Mouse (Mus musculus) ES-E14 (cell line): ENCODE results near the gene Dpp3. TPM values are rescaled to one million over a fixed set of nuclear protein-coding genes. Genes with fewer than 3 reads are reported as not detected.

Source experiments
- DNase-seq: peaks from one replicate; pipeline ENCODE4 v3.0.0-alpha.2; 2013; ENCODE audit warnings: low read depth, low spot score
- H3K27ac ChIP-seq: 2 replicates; pipeline ENCODE4 v1.5.1; 2012; ENCODE audit warnings: low read depth, mild to moderate bottlenecking, low read length, moderate library complexity, mixed read lengths; ENCODE audit not compliant: poor library complexity, insufficient read depth, severe bottlenecking
- H3K36me3 ChIP-seq: 2 replicates; pipeline ENCODE4 v1.6.1; 2012; ENCODE audit warnings: mild to moderate bottlenecking, low read length, moderate library complexity, mixed read lengths; ENCODE audit not compliant: control insufficient read depth, poor library complexity, insufficient read depth, severe bottlenecking
- H3K4me1 ChIP-seq, 2 experiments: fragments of 150-350 bp in 1 of 2; sonication (generic) in 1 of 2; 2 replicates each; pipeline ENCODE4 v1.6.1; 2012; ENCODE audit warnings: low read length in 2 of 2, mild to moderate bottlenecking in 1 of 2, mixed read lengths in 1 of 2; ENCODE audit not compliant: control insufficient read depth in 2 of 2, insufficient read depth in 2 of 2, poor library complexity in 1 of 2
- H3K4me3 ChIP-seq, 2 experiments: fragments of 150-350 bp in 1 of 2; sonication (generic) in 1 of 2; 2 replicates each; pipeline ENCODE4 v1.5.1; 2012; ENCODE audit warnings: low read length in 2 of 2, low read depth in 1 of 2, mild to moderate bottlenecking in 1 of 2, mixed read lengths in 1 of 2; ENCODE audit not compliant: insufficient read depth in 1 of 2, poor library complexity in 1 of 2, severe bottlenecking in 1 of 2
- H3K9ac ChIP-seq: 2 replicates; pipeline ENCODE4 v1.6.1; 2012; ENCODE audit warnings: low read depth, mild to moderate bottlenecking, low read length, mixed read lengths; ENCODE audit not compliant: poor library complexity, insufficient read depth, severe bottlenecking
- H3K9me3 ChIP-seq: fragments of 150-350 bp; sonication (generic); 2 replicates; pipeline ENCODE4 v1.6.1; 2012; ENCODE audit warnings: low read depth, mild to moderate bottlenecking, low read length; ENCODE audit not compliant: control insufficient read depth, insufficient read depth
- CHD2 ChIP-seq: IDR thresholded peaks from 2 replicates; pipeline ENCODE4 v1.6.1; 2014; ENCODE audit warnings: mild to moderate bottlenecking, low read depth, low read length, inconsistent platforms
- HCFC1 ChIP-seq: IDR thresholded peaks from 2 replicates; pipeline ENCODE4 v1.6.1; 2012; ENCODE audit warnings: low read length, inconsistent platforms, borderline replicate concordance; ENCODE audit not compliant: insufficient read depth
- MAFK ChIP-seq: IDR thresholded peaks from 2 replicates; pipeline ENCODE4 v1.6.1; 2014; ENCODE audit warnings: mild to moderate bottlenecking, low read depth, low read length, inconsistent platforms; ENCODE audit not compliant: insufficient read depth
- ZC3H11A ChIP-seq: IDR thresholded peaks from 2 replicates; pipeline ENCODE4 v1.6.1; 2012; ENCODE audit warnings: low read depth, mild to moderate bottlenecking, inconsistent platforms, low read length, borderline replicate concordance
- ZNF384 ChIP-seq: IDR thresholded peaks from 2 replicates; pipeline ENCODE4 v1.6.1; 2012; ENCODE audit warnings: low read depth, low read length, inconsistent platforms
- in situ Hi-C, 2 experiments: fragments of 600-800 bp; cut with MboI; formaldehyde crosslinking; loops; one replicate each; pipeline ENCODE4 v1.15.1; 2025; ENCODE audit warnings: low sequenced_read_pairs in 2 of 2, inconsistent platforms in 1 of 2; ENCODE audit not compliant: unreplicated experiment in 2 of 2
- total RNA-seq: library from RNA; depleted of rRNA; stranded (reverse); fragments of 300-350 nt; gene quantifications from 2 replicates; pipeline ENCODE4 v1.2.3, GENCODE M21; 2012

Gene Dpp3
- total RNA-seq, 1 experiment = 126 TPM

DNA sequence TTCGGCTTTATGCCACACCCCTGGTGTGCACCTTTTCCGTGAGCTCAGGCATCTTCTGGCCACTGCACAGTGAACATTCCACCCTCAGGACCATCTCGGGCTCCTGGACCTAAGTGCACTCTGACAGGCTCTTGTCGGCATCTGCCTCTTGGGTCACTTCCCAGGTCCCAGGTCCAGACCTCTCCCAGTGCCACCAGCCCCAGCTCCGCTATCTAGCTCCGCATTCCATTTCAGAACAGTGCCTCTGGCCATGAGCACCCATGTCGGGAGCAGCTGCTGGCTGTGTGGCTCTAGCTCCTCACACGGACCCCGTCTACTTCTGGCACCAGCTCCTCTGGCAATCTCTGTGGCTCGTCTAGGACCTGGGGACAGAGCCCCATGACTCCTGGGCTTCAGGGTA, 38.3 kb downstream of the Dpp3 start:
- Histone ChIP-seq H3K4me1 (0 out of 4 replicates have a peak, but pooled peaks cover 0 to under 1% of the 10 kb centered on the region in 2 experiments), H3K9me3 (no peaks in the 10 kb centered on the region), H3K36me3 (peaks cover 3% of the 10 kb centered on the region; the same call in 1 of the 2 replicates), H3K9ac (no peak overlapping the region), H3K4me3 (no peak overlapping the region), H3K27ac (no peak overlapping the region)
- DNase-seq = no peak
- no peak for TF ChIP-seq ZNF384
- no peak for TF ChIP-seq ZC3H11A
- TF ChIP-seq MAFK = no peak
- TF ChIP-seq CHD2 = no peak
- TF ChIP-seq HCFC1 = no peak
- in situ Hi-C loops = no loop called here

DNA sequence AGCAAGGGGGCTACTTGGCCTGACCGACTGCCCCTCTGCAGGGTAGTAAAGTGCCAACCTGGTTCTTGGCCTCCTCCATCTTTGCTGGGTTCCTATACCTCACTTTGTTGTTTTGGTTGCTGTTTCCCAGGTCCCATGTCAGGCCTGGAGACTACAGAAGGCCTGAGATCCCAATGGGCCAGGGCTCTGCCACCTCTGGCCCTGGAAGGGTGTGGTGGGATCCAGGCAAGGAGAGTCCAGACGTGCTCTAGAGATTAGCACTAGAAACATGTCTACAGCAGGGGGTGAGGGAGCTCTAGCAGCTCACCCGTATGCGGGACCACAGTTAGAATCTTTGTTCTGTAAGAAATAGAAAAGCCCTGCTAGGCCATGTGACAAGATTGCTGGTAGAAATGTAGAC, 44.1 kb downstream of the Dpp3 start:
- in situ Hi-C loops = no loop called here
- TF ChIP-seq CHD2 (no peak), ZC3H11A (no peak), HCFC1 (no peak), MAFK (no peak), ZNF384 (no peak)
- peaks cover 4% of the 10 kb centered on the region; the same call in 1 of the 2 replicates for H3K36me3 ChIP-seq
- H3K4me1 ChIP-seq = peaks cover 0 to 6% of the 10 kb centered on the region in 2 experiments; a peak in 2 of 4 replicates
- no peaks in the 10 kb centered on the region for H3K9me3 ChIP-seq
- H3K4me3 ChIP-seq = no peak overlapping the region
- H3K27ac ChIP-seq = no peak overlapping the region
- DNase-seq = no peak
- H3K9ac ChIP-seq = no peak overlapping the region

DNA sequence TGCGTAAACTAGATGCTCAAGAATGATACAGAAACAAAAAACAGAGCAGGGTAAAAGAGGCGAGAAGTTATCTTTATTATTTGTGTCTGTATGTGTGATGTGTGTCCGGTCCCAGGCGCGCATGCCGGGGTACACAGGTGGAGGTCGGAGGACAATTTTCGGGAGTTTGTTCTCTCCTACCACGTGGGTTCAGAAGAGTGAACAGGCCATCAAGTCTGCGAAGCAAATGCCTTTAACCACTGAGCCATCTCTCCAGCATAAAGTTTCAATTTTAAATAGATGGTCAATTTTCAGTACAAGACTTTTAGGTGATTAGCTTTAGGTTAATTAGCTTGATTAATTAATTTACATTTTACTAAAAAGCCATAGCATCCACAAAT, 48.8 kb downstream of the Dpp3 start:
- DNase-seq = no peak

DNA sequence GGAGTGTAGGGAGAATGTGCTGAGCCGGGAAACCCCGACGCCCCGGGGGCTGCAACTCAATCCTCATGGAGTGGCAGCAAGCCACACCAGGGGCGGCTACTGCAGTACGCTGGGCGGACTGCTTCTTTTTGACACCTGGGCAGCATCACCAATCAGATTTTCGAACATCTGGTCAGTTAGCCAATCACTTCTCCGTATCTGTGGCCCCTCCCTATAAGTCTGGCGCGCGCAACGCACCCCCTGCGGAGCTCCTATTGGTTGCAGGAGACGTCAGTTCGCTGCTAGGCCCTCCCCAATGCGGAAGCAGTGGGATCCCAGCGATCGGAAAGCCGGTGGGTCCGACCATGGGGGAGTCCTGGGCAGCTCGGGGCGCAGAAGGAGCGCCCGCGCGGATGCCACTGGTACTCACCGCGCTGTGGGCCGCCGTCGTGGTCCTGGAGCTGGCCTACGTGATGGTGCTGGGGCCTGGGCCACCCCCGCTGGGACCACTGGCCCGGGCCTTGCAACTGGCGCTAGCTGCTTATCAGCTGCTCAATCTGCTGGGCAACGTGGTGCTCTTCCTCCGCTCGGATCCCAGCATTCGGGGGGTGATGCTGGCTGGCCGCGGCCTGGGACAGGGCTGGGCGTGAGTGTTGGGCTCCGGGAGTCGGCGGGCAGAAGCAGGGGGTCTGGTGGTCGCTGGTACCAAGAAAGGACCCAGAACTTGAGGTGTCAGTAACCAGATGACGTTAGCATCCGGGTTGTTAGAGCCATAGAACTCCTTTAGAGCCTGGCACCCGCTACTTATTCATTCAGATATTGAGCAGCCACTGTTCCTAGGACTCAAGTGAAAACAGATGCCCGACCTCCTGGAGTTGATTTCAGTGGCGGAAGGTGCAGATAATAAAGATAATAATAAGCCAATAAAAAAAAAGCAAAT, 49.4 kb downstream of the Dpp3 start, which contains the start of gene Zdhhc24:
Gene Zdhhc24 (plus strand): TSS at position 264 of the 919 bp plus-strand sequence.
- Histone ChIP-seq H3K9ac (peak within 1 kb of the TSS; percentile 92), H3K27ac (peak within 1 kb of the TSS; percentile 14; the same call in 1 of the 2 replicates), H3K4me3 (peak within 1 kb of the TSS; percentile 92 to 99), H3K36me3 (peaks cover 2% of the 10 kb centered on the region; the same call in 1 of the 2 replicates), H3K9me3 (no peaks in the 10 kb centered on the region), H3K4me1 (peaks cover 2 to 22% of the 10 kb centered on the region in 2 experiments; a peak in 3 of 4 replicates)
- peak; percentile 94 for DNase-seq
- TF ChIP-seq CHD2 (peak; percentile 83), MAFK (no peak)
- in situ Hi-C loops = no loop called here

More for the DNA sequence above, 48.8 kb downstream of the Dpp3 start:
- Histone ChIP-seq H3K9ac (peak overlapping the region; percentile 55; the same call in 1 of the 2 replicates), H3K36me3 (peaks cover 4% of the 10 kb centered on the region; the same call in 1 of the 2 replicates), H3K4me3 (peak overlapping the region; percentile 92 to 99), H3K27ac (no peak overlapping the region), H3K9me3 (no peaks in the 10 kb centered on the region), H3K4me1 (peaks cover 2 to 22% of the 10 kb centered on the region in 2 experiments; a peak in 3 of 4 replicates)
- no peak for TF ChIP-seq ZC3H11A
- no peak for TF ChIP-seq HCFC1
- no peak for TF ChIP-seq ZNF384
- no peak for TF ChIP-seq MAFK
- no peak for TF ChIP-seq CHD2
- in situ Hi-C loops = no loop called here

DNA sequence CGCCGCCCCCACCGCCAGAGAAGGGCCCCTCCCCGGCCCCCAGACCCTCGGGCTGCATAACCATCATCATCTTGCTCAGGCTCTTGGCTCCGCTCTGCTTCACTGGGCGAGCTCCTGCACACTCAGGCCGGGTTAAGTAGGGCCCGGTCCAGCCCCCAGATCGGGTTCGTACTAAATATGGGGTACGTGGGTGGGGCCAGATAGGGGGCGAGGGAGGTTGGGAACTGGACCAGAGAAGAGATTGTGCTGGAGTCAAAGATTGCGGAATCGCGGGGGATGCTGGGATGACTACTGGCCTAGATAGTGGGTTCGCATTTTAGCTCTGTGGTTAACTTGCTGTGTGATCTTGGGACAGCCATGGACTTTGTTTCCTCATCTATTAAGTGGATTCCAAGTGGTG, 50.3 kb downstream of the Dpp3 start, which contains the start of gene Actn3:
Gene Actn3 (minus strand): TSS at position 125 of the 400 bp plus-strand sequence.
- peak within 1 kb of the TSS; percentile 92 for H3K9ac ChIP-seq
- no peak for DNase-seq
- no peak for TF ChIP-seq ZNF384
- H3K27ac ChIP-seq = peak within 1 kb of the TSS; percentile 14; the same call in 1 of the 2 replicates
- H3K4me1 ChIP-seq = peaks cover 2 to 22% of the 10 kb centered on the region in 2 experiments; a peak in 3 of 4 replicates
- in situ Hi-C loops = no loop called here
- peak within 1 kb of the TSS; percentile 92 to 99 for H3K4me3 ChIP-seq
- peaks cover 2% of the 10 kb centered on the region; the same call in 1 of the 2 replicates for H3K36me3 ChIP-seq
- H3K9me3 ChIP-seq = no peaks in the 10 kb centered on the region
